Mouse (Mus musculus): Measurements from ENCODE around the gene Dlx4. TPM values are rescaled to one million over a fixed set of nuclear protein-coding genes. Genes with fewer than 3 reads are reported as not detected.

Dlx4 gene
- total RNA-seq, 2 experiments from 2014 or later = not detected

DNA sequence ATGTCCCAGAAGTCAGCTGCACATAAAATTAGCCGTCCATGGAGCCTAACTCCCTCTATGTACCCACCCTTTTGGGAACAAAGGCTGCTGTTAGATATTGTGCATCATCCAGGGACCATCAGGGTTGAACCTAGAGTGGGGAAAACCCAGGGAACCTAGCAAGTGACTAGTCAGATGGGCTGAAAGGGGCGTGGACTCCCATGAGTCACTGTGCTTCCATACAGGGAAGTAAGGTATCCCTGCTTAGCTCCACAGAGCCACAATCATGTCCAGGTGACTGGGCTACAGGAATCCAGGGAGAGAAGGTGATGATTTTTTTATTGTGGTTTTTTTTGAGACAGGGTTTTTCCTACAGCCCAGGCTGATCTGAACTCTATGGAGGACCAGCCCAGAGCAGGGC lies 37.1 kb downstream of the Dlx4 start:
- ATAC-seq (replicated peaks; ENCODE audit: low FRiP score, poor library complexity, severe bottlenecking) = no peak

DNA sequence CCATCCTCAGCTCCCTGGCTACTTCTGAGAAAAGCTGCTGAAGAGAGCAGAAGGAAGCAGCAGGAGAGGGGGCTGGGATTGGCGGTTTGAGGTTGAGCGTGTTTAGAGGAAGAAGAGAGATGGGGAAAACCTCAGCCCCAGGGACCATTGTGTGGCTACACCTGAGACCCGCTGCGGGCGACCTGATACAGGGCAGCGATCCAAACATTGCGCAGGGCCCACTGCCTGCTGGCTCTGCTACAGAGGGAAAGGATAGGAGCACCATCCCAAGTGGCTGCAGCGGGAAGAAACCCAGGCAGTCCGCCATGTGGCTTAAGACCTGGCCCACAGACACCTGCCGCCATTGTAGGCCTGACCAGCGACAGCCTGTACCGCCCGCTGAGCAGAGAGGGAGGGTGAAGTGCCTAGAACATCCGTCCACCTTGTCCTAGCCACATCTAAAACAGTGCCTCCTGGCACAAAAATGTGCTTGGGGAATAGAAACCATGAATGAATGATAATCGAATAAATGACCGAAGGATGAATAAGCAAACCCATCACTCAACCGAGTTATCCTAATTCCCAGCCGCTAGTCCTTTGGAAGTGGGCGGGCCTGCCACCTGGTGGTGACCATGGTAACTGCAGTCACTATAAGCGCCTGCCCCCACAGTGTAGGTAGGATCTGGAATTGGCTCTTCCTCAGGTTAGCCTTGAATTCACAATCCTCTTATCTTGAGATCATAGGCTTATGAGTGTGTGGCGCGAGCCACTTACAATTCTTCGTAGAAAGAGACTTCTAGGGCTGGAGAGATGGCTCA lies 39.4 kb downstream of the Dlx4 start:
- ATAC-seq (replicated peaks; ENCODE audit: low FRiP score, poor library complexity, severe bottlenecking) = peak; percentile 90

DNA sequence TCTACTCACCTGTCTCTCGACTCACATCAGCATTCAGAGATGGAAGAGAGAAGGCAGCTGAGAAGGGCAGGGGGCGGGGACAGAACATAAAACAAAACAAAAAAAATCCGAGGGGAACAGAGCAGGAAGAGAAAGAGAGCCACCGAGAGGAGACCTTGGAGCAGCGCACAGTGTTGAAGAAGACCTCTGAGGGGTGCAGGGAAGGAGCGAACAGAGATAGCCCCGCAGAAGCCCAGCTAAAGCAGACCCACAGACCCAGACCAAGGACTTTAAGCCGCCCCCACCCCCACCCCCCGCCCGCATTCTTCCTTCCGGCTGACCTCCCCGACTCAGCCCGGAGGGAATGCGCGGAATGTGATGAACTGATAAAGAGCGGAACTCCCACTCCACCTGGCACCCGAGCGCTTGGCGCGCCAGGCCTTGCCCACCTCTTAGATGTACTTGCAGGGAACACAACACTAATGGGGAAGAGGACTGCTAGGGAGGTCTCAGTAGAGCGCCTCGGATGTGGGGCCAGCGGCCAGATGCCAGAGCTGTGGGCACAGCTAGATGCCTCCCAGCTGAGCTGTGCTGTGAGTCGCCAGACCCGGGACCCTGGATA lies 40.7 kb downstream of the Dlx4 start:
- ATAC-seq (replicated peaks; ENCODE audit: low FRiP score, poor library complexity, severe bottlenecking) = no peak

DNA sequence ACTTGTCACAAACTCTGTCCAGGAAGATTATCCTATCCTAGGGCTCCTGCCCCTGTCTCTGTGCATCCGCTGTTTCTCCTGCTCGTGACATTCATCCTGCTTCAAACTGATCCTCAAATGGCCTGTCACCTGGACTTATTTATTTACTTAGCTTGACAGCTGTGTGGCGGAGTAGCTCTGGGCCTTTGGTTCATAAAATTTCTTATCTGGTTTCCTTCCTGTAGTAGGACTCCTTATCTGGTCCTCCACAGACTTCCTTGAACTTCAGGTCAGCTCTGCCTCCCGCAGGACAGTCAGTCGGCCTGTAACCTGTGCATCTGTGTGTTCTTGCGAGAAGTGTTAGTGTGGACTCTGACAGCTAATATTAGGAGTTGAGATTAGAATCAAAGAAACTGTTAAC lies 41.8 kb downstream of the Dlx4 start:
- ATAC-seq (replicated peaks; ENCODE audit: low FRiP score, poor library complexity, severe bottlenecking) = no peak

DNA sequence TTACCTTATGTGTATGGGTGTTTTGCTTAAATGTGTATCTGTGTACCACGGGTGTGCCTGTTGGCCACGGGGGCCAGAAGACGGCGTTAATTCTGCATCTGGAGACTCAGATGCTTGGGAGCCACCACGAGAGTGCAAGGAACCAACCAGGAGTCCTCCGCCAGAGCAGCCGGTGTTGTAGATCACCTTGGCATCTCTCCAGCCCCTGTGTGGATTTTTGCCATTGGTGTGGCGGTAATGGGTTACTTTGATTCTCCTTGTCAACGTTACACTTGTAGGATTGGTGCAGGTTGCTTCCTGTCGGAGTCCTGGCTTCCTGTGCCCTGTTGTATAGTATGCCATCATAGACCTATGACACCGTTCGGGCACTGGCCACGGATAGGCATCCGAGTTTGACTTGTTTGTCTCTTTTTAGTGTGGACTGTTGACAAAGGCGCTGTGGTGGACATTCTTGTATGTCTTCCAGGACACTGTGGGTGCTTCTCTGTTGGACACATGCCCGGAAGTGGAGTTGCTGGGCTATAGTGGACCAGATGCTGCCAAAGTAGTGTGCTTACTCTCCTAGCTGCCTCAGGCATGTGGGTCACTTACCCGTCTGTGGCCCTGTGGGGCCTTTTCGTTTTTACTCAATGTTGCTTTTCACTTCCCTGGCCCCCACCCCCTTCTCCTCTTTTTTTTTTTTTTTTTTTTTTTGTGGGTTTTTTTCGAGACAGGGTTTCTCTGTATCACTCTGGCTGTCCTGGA lies 43.7 kb downstream of the Dlx4 start:
- ATAC-seq (replicated peaks; ENCODE audit: low FRiP score, poor library complexity, severe bottlenecking) = no peak

DNA sequence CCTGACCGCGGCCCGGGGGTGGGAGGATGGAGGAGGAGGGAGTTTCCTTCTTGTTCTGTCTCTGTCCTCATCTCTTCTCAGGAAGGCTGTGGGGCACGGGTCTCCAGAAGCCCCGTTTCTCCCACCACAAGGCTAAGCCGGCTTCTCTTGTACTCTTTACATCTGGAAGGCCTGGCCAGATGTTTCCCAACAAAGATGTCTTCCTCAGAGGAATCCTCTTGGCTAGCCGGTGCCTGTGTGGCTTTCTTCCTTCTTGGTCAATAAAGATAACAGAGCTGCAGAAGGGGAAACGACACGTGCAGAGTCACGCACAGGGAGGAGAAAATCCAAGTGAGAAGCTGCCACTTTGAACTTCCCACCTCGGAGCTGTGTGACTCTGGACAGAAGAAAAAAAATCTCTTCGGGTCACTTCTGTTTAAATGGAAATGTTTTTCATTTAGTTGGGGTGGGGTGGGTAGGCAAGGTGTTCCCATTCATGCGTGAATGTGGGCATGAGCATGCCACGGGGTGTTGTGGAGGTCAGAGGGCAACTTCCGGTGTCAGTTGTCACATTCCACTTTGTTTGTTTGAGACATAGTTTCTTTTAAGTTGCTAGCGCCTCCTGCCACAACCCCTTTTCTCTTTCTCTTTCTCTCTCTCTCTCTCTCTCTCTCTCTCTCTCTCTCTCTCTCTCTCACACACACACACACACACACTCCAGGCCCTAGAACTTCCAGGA lies 44.8 kb downstream of the Dlx4 start:
- no peak for ATAC-seq (replicated peaks; ENCODE audit: low FRiP score, poor library complexity, severe bottlenecking)

DNA sequence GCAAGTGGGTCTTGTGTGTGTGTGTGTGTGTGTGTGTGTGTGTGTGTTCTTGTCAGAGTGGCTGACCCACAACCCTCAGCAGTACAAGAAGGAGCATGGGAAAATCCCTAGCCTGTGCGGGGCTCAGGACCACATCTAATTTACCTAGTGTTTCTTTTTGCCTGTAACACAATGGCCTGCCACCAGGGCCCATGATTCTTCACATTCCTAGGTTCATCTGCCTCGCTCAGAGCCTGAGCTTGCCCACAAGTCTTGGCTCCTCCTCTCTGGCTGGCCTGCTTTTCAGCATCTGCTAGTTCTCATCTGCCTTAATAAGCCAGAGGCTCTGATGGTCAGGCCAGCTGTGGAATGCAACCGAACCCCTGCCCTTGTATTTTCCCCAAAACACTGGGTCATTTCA lies 45.7 kb downstream of the Dlx4 start:
- no peak for ATAC-seq (replicated peaks; ENCODE audit: low FRiP score, poor library complexity, severe bottlenecking)

DNA sequence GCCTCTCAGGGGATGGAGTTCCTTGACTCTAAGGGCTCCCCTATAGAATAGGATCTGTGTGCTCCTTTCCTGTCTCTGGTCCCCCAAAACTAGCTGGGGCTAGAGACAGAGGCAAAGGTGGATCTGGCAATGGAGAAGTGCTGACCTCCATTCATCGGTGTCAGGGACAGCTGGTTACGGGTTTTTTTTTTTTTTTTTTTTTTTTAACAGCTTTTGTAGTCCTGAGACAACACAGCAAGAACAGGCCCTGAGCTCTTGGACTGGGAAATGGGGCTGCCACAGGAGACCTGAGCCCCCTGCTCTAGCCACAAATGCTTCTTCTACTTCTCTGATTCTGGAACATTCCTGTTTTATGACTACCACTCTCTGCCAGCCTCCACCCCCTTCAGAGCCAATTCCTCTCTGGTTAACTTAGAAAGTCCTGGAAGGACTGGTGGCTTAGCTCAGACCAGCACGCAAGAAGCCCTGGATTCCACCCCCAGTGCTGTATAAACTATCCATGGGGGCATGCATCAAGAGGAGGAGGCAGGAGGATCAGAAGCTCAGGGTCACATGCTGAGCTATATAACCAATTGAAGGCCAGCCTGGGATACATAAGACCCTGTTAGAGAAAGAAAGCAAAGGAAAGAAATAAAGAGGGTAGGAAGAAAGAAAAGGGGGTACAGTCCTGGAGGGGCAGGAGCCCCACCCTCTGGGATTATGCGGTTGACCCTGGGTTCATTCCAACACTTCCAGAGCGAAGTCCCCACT lies 47.5 kb downstream of the Dlx4 start:
- no peak for ATAC-seq (replicated peaks; ENCODE audit: low FRiP score, poor library complexity, severe bottlenecking)

DNA sequence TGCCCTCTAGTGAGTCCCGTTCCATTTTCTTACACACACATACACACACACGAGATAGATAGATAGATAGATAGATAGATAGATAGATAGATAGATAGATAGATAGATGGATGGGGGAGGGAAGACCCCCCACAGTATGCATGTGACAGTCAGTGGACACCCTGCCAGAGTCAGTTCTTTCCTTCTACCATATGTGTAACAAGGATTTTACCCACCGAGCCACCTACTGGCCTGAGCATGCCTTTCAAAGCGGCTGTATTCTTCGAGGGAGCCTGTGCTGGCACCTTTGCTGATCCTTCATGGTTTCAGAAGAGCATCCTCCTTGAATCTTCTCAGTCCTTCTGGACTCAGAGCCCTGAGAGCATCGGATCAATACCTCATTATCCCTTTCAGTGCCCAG lies 48.2 kb downstream of the Dlx4 start:
- no peak for ATAC-seq (replicated peaks; ENCODE audit: low FRiP score, poor library complexity, severe bottlenecking)

DNA sequence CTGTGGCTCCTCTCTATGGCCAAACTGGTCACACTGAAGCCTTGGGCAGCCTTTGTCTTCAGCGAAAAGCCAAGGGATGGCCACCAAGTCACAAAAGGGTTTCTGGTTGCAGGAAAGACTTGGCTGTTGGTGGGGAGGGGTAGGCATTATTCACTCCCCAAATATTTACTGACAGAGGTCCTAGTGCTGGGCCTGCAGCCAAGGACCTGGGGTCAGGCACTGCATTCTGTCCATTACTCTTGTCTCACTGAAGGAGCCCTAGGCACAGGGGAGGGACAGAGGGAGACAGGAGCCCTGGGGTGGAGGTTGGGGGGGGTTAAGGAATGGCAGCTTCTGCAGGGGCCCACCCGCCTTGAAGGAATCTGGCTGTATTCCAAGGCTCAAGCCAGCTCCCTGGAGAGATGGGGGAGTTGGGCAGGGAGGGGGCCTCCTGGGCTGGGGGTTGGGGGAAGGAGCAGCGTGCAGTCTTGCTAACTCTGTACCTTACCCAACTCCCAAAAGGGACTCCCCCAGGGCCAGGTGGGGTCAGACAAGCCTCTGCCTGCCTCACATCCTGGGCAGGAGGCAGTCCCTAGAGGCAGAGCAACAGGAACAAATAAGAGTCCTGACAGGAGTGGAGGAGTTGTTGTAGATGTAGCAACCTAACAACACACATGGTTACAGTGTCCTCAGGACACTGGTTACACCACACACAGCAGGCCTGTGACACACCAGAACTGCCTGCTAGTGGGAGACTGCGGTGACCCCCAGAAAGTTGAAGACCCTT lies 49.3 kb downstream of the Dlx4 start:
- ATAC-seq (replicated peaks; ENCODE audit: low FRiP score, poor library complexity, severe bottlenecking) = no peak

DNA sequence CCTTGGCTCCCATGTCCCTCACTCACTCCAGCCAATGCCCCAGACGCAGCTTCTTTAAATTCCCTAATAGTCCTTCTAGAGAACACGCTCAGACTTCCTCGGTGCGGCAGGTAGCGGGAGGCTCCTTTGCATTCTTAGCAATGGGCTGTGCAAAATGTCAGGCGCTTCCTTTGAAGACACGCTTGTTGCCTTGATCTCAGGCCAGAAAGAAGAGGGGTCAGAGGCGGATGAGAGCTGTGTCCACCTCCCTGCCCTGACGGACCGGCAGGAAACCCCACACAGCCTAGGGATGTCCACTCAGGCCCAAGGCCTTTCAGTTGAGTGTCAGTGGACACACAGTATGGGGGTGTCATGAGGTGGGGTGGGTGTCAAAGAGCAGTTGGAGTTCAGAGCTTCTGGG lies 50.5 kb downstream of the Dlx4 start:
- ATAC-seq (replicated peaks; ENCODE audit: low FRiP score, poor library complexity, severe bottlenecking) = no peak

DNA sequence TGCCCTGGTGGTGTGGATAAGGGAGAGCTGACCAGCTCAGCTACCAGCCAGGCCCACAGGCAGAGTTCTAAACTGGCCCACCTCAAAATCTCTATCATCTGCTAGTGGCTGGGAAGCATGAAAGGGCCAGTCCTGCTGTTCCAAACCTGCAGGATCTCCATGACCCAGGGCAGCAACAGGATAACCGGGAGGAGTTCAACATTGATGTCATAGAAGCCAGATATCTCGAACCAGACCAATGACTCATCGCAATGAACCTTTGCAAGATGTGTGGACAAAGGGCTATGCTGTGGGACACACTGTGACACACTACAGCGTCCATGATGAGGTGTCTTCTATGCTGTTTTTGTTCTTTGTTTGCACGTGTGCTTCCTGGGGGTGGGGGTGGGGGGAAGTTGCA lies 53.0 kb downstream of the Dlx4 start:
- ATAC-seq (replicated peaks; ENCODE audit: low FRiP score, poor library complexity, severe bottlenecking) = no peak

Other genes starting within 250 kb of the Dlx4 start
- gene Col1a1, start 210.0 kb downstream of the Dlx4 start, total RNA-seq (2015; ENCODE audit: low replicate concordance) = 0.21 TPM in 1 of 2 replicates, not detected in the other
- 0.68 TPM in 1 of 2 replicates, not detected in the other for gene Col1a1, start 210.0 kb downstream of the Dlx4 start, total RNA-seq (2017; ENCODE audit: low replicate concordance)
- not detected in 2 replicates for gene Hils1, start 178.7 kb downstream of the Dlx4 start, total RNA-seq (2015; ENCODE audit: low replicate concordance)
- not detected in 2 replicates for gene Hils1, start 178.7 kb downstream of the Dlx4 start, total RNA-seq (2017; ENCODE audit: low replicate concordance)
- gene Sgca, start 169.9 kb downstream of the Dlx4 start, total RNA-seq (2015; ENCODE audit: low replicate concordance) = not detected in 2 replicates
- gene Sgca, start 169.9 kb downstream of the Dlx4 start, total RNA-seq (2017; ENCODE audit: low replicate concordance) = not detected in 2 replicates
- gene Ppp1r9b, start 155.2 kb downstream of the Dlx4 start, total RNA-seq (2015; ENCODE audit: low replicate concordance) = 21.9 and 30.7 TPM in 2 replicates
- gene Ppp1r9b, start 155.2 kb downstream of the Dlx4 start, total RNA-seq (2017; ENCODE audit: low replicate concordance) = 41.1 and 45.2 TPM in 2 replicates
- gene Samd14, start 136.4 kb downstream of the Dlx4 start, total RNA-seq (2015; ENCODE audit: low replicate concordance) = 22.1 and 25.9 TPM in 2 replicates
- 32.0 and 47.1 TPM in 2 replicates for gene Samd14, start 136.4 kb downstream of the Dlx4 start, total RNA-seq (2017; ENCODE audit: low replicate concordance)
- gene Pdk2, start 104.9 kb downstream of the Dlx4 start, total RNA-seq (2015; ENCODE audit: low replicate concordance) = 1.3 and 7.9 TPM in 2 replicates
- gene Pdk2, start 104.9 kb downstream of the Dlx4 start, total RNA-seq (2017; ENCODE audit: low replicate concordance) = 0.60 and 5.6 TPM in 2 replicates
- not detected in 2 replicates for gene Itga3, start 69.5 kb downstream of the Dlx4 start, total RNA-seq (2015; ENCODE audit: low replicate concordance)
- not detected in 2 replicates for gene Itga3, start 69.5 kb downstream of the Dlx4 start, total RNA-seq (2017; ENCODE audit: low replicate concordance)
- gene Dlx3, start 26.1 kb downstream of the Dlx4 start, total RNA-seq (2015; ENCODE audit: low replicate concordance) = not detected in 2 replicates
- not detected in 2 replicates for gene Dlx3, start 26.1 kb downstream of the Dlx4 start, total RNA-seq (2017; ENCODE audit: low replicate concordance)
- not detected in 2 replicates for gene Tac4, start 115.3 kb upstream of the Dlx4 start, total RNA-seq (2015; ENCODE audit: low replicate concordance)
- 0.84 TPM in 1 of 2 replicates, not detected in the other for gene Tac4, start 115.3 kb upstream of the Dlx4 start, total RNA-seq (2017; ENCODE audit: low replicate concordance)
- gene Kat7, start 164.0 kb upstream of the Dlx4 start, total RNA-seq (2015; ENCODE audit: low replicate concordance) = 33.8 and 39.3 TPM in 2 replicates
- gene Kat7, start 164.0 kb upstream of the Dlx4 start, total RNA-seq (2017; ENCODE audit: low replicate concordance) = 41.5 and 65.5 TPM in 2 replicates
- 321 and 423 TPM in 2 replicates for gene Fam117a, start 190.8 kb upstream of the Dlx4 start, total RNA-seq (2015; ENCODE audit: low replicate concordance)
- gene Fam117a, start 190.8 kb upstream of the Dlx4 start, total RNA-seq (2017; ENCODE audit: low replicate concordance) = 386 and 450 TPM in 2 replicates
- gene Slc35b1, start 238.4 kb upstream of the Dlx4 start, total RNA-seq (2015; ENCODE audit: low replicate concordance) = 20.8 and 23.0 TPM in 2 replicates
- gene Slc35b1, start 238.4 kb upstream of the Dlx4 start, total RNA-seq (2017; ENCODE audit: low replicate concordance) = 31.4 and 40.6 TPM in 2 replicates

Data from erythroblast, adult 5-6 weeks (primary cell).